Mouse (Mus musculus): ENCODE measurements around the gene Uggt2. TPM values are rescaled to one million over a fixed set of nuclear protein-coding genes. Genes with fewer than 3 reads are reported as not detected.

Gene Uggt2
- polyA plus RNA-seq, 1 experiment, result 2.6 TPM

- Histone ChIP-seq H3K4me2 (ENCODE audit: low read depth) (no peak overlapping the region), H3K27me3 (ENCODE audit: control insufficient read depth, insufficient read depth, insufficient read length) (no peaks in the 10 kb centered on the region), H3ac (ENCODE audit: control insufficient read depth, insufficient read length) (no peak overlapping the region), H3K36me3 (ENCODE audit: control insufficient read depth, insufficient read depth) (no peaks in the 10 kb centered on the region), H3K79me2 (ENCODE audit: control insufficient read depth, insufficient read depth) (no peaks in the 10 kb centered on the region), H3K4me3 (no peak overlapping the region)
- TF ChIP-seq REST (IDR thresholded peaks at IDR 0.05; ENCODE audit: insufficient read depth, insufficient read length) (no peak), E2F4 (IDR thresholded peaks at IDR 0.05; ENCODE audit: insufficient read depth) (no peak), MYOD1 (IDR thresholded peaks at IDR 0.05; ENCODE audit: control insufficient read depth in 1 of 3, insufficient read length in 2 of 3, low read depth in 2 of 3) (no peak), POLR2A (IDR thresholded peaks at IDR 0.05; ENCODE audit: insufficient read length, low read depth) (no peak), USF1 (IDR thresholded peaks at IDR 0.05; ENCODE audit: low read depth) (no peak), SRF (IDR thresholded peaks at IDR 0.05; ENCODE audit: control insufficient read depth, insufficient read length, low read depth) (no peak), TCF12 (IDR thresholded peaks at IDR 0.05; ENCODE audit: insufficient read depth, poor library complexity, severe bottlenecking) (no peak), MYOG (IDR thresholded peaks at IDR 0.05; ENCODE audit: control insufficient read depth in 1 of 3, insufficient read depth in 1 of 3, insufficient read length in 2 of 3, low read depth in 2 of 3) (no peak), TCF3 (IDR thresholded peaks at IDR 0.05; ENCODE audit: insufficient read length, low read depth) (no peak), POLR2AphosphoS2 (IDR thresholded peaks at IDR 0.05; ENCODE audit: insufficient read length, low read depth) (no peak), CEBPB (IDR thresholded peaks at IDR 0.05; ENCODE audit: insufficient read depth, poor library complexity, severe bottlenecking) (no peak), MAX (IDR thresholded peaks at IDR 0.05; ENCODE audit: low read depth) (no peak)
Observed at GRCm38 (mm10) chr14:119040253-119040652, 59.0 kb downstream of the Uggt2 start.

GRCm38 (mm10) chr14:119037755-119038154, 61.5 kb downstream of the Uggt2 start:
- no peak overlapping the region for H3K4me2 ChIP-seq (ENCODE audit: low read depth)
- H3K36me3 ChIP-seq (ENCODE audit: control insufficient read depth, insufficient read depth), result no peaks in the 10 kb centered on the region
- no peaks in the 10 kb centered on the region for H3K79me2 ChIP-seq (ENCODE audit: control insufficient read depth, insufficient read depth)
- TF ChIP-seq SRF (IDR thresholded peaks at IDR 0.05; ENCODE audit: control insufficient read depth, insufficient read length, low read depth) (no peak), CEBPB (IDR thresholded peaks at IDR 0.05; ENCODE audit: insufficient read depth, poor library complexity, severe bottlenecking) (no peak), MYOD1 (IDR thresholded peaks at IDR 0.05; ENCODE audit: control insufficient read depth in 1 of 3, insufficient read length in 2 of 3, low read depth in 2 of 3) (no peak), E2F4 (IDR thresholded peaks at IDR 0.05; ENCODE audit: insufficient read depth) (no peak), MAX (IDR thresholded peaks at IDR 0.05; ENCODE audit: low read depth) (no peak), TCF3 (IDR thresholded peaks at IDR 0.05; ENCODE audit: insufficient read length, low read depth) (no peak), REST (IDR thresholded peaks at IDR 0.05; ENCODE audit: insufficient read depth, insufficient read length) (no peak), USF1 (IDR thresholded peaks at IDR 0.05; ENCODE audit: low read depth) (no peak)
- H3K4me3 ChIP-seq, result no peak overlapping the region
- no peaks in the 10 kb centered on the region for H3K27me3 ChIP-seq (ENCODE audit: control insufficient read depth, insufficient read depth, insufficient read length)
- no peak overlapping the region for H3ac ChIP-seq (ENCODE audit: control insufficient read depth, insufficient read length)

GRCm38 (mm10) chr14:119037076-119037683, 62.0 kb downstream of the Uggt2 start:
- Histone ChIP-seq H3K4me3 (no peak overlapping the region), H3ac (ENCODE audit: control insufficient read depth, insufficient read length) (no peak overlapping the region), H3K27me3 (ENCODE audit: control insufficient read depth, insufficient read depth, insufficient read length) (no peaks in the 10 kb centered on the region), H3K36me3 (ENCODE audit: control insufficient read depth, insufficient read depth) (no peaks in the 10 kb centered on the region), H3K79me2 (ENCODE audit: control insufficient read depth, insufficient read depth) (no peaks in the 10 kb centered on the region), H3K4me2 (ENCODE audit: low read depth) (no peak overlapping the region)
- no peak for TF ChIP-seq MYOD1 (IDR thresholded peaks at IDR 0.05; ENCODE audit: control insufficient read depth in 1 of 3, insufficient read length in 2 of 3, low read depth in 2 of 3)
- no peak for TF ChIP-seq POLR2A (IDR thresholded peaks at IDR 0.05; ENCODE audit: insufficient read length, low read depth)
- no peak for TF ChIP-seq TCF3 (IDR thresholded peaks at IDR 0.05; ENCODE audit: insufficient read length, low read depth)
- no peak for TF ChIP-seq CEBPB (IDR thresholded peaks at IDR 0.05; ENCODE audit: insufficient read depth, poor library complexity, severe bottlenecking)
- TF ChIP-seq E2F4 (IDR thresholded peaks at IDR 0.05; ENCODE audit: insufficient read depth), result no peak
- no peak for TF ChIP-seq MYOG (IDR thresholded peaks at IDR 0.05; ENCODE audit: control insufficient read depth in 1 of 3, insufficient read depth in 1 of 3, insufficient read length in 2 of 3, low read depth in 2 of 3)
- no peak for TF ChIP-seq REST (IDR thresholded peaks at IDR 0.05; ENCODE audit: insufficient read depth, insufficient read length)

- no peak for TF ChIP-seq USF1 (IDR thresholded peaks at IDR 0.05; ENCODE audit: low read depth)
- TF ChIP-seq POLR2AphosphoS2 (IDR thresholded peaks at IDR 0.05; ENCODE audit: insufficient read length, low read depth), result no peak
- Histone ChIP-seq H3K4me3 (no peak overlapping the region), H3K27me3 (ENCODE audit: control insufficient read depth, insufficient read depth, insufficient read length) (no peaks in the 10 kb centered on the region), H3K4me2 (ENCODE audit: low read depth) (no peak overlapping the region), H3ac (ENCODE audit: control insufficient read depth, insufficient read length) (no peak overlapping the region), H3K79me2 (ENCODE audit: control insufficient read depth, insufficient read depth) (no peaks in the 10 kb centered on the region), H3K36me3 (ENCODE audit: control insufficient read depth, insufficient read depth) (peaks cover 7% of the 10 kb centered on the region)
Observed at GRCm38 (mm10) chr14:119027675-119028253, 71.5 kb downstream of the Uggt2 start.

- H3K4me2 ChIP-seq (ENCODE audit: low read depth), result no peak overlapping the region
Observed at GRCm38 (mm10) chr14:119027130-119027529, 72.1 kb downstream of the Uggt2 start.

More at GRCm38 (mm10) chr14:119027130-119027529, 72.1 kb downstream of the Uggt2 start:
- Histone ChIP-seq H3K36me3 (ENCODE audit: control insufficient read depth, insufficient read depth) (peaks cover 10% of the 10 kb centered on the region), H3K27me3 (ENCODE audit: control insufficient read depth, insufficient read depth, insufficient read length) (no peaks in the 10 kb centered on the region), H3K79me2 (ENCODE audit: control insufficient read depth, insufficient read depth) (no peaks in the 10 kb centered on the region), H3K4me3 (no peak overlapping the region), H3ac (ENCODE audit: control insufficient read depth, insufficient read length) (no peak overlapping the region)
- TF ChIP-seq MYOD1 (IDR thresholded peaks at IDR 0.05; ENCODE audit: control insufficient read depth in 1 of 3, insufficient read length in 2 of 3, low read depth in 2 of 3) (no peak), MAX (IDR thresholded peaks at IDR 0.05; ENCODE audit: low read depth) (no peak), TCF3 (IDR thresholded peaks at IDR 0.05; ENCODE audit: insufficient read length, low read depth) (no peak), E2F4 (IDR thresholded peaks at IDR 0.05; ENCODE audit: insufficient read depth) (no peak), POLR2A (IDR thresholded peaks at IDR 0.05; ENCODE audit: insufficient read length, low read depth) (no peak), USF1 (IDR thresholded peaks at IDR 0.05; ENCODE audit: low read depth) (no peak), SRF (IDR thresholded peaks at IDR 0.05; ENCODE audit: control insufficient read depth, insufficient read length, low read depth) (no peak), TCF12 (IDR thresholded peaks at IDR 0.05; ENCODE audit: insufficient read depth, poor library complexity, severe bottlenecking) (no peak), POLR2AphosphoS2 (IDR thresholded peaks at IDR 0.05; ENCODE audit: insufficient read length, low read depth) (no peak), MYOG (IDR thresholded peaks at IDR 0.05; ENCODE audit: control insufficient read depth in 1 of 3, insufficient read depth in 1 of 3, insufficient read length in 2 of 3, low read depth in 2 of 3) (no peak), REST (IDR thresholded peaks at IDR 0.05; ENCODE audit: insufficient read depth, insufficient read length) (no peak), CEBPB (IDR thresholded peaks at IDR 0.05; ENCODE audit: insufficient read depth, poor library complexity, severe bottlenecking) (no peak)
